Mouse (Mus musculus) inflammation-experienced regulatory T-cells, adult 6 months (primary cell): ENCODE data around the gene Pak4. TPM values are rescaled to one million over a fixed set of nuclear protein-coding genes. Genes with fewer than 3 reads are reported as not detected.
A peak's percentile ranks its signal among the peaks of the same experiment; 100 is the strongest.
"Not testable (repeated sequence)": the region's sequence is repeated elsewhere in the genome, so short reads cannot be mapped to it uniquely, and the experiment has no call there.

Source experiments
- ATAC-seq: one replicate; pipeline ENCODE4 v1.8.0; 2017
- polyA plus RNA-seq, 3 experiments: library from polyadenylated mRNA; unstranded; fragments of 100-300 nt; shearing (Covaris generic); gene quantifications; one replicate each; pipeline ENCODE4 v1.2.1; 2017

The Pak4 gene
- 1 to 10 TPM; 2.1 to 3.7 (median 2.6) TPM for polyA plus RNA-seq

DNA sequence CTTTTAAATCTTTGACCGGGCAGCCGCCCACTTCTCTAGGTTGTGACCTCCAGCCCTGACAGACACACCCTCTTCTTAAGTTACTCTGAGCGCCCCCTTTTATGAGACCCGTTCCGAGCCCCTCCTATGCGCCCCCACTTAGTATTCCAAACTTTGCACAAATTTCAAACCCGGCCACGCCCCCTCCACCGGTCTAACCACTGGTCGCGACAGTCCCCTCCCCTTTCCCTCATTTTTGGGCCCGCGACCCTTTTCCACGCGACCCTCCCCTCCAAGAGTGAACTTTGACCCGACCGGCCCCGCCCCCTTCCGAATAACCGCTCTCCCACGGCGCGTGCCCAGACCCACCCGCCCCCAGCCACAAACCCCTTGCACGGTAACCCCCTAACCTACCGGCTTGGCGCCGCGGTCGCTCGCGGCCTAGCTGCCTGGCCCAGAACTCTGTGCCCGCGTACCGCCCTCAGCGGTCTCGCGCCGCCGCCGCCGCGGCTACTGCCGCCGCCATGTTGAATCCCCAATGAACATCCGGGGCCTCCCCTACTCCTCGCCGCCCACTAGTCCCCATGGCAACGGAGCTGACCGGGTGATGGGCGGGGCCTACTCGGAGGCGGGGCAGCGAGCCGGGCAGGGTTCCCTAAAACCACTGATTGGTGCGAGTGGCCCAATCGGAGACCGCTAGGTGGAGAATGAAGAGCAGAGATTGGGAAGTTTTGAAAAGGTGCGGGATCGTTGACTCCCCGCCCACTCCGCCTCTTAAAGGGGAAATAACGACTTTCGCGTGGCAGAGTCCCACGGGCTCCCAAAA, at the start of gene Pak4, which contains the start of gene Samd4b:
Pak4 (minus strand) TSS at position 544 of the 805 bp plus-strand sequence.
Samd4b (minus strand) TSS at position 503 of the 805 bp plus-strand sequence.
- ATAC-seq, result peak; percentile 97

DNA sequence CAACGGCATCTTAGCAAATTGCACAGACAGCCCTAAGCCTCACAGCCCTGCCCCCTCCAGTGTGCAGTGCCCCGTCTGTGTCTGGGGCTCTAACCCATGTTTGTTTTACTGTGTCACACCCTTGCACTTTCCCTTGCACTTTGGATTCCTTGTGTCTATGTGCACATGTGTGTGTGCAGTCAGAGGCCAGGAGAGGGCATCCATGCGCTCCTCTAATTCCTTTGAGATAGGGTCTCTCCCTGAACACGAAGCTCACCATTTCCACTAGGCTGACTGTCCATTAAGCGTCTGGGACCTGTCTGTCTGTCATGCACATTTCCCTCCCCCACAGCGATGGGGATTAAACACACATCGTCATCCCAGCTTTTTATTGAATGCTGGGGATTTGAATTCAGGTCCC, 49.0 kb upstream of the Pak4 start:
- no peak for ATAC-seq

DNA sequence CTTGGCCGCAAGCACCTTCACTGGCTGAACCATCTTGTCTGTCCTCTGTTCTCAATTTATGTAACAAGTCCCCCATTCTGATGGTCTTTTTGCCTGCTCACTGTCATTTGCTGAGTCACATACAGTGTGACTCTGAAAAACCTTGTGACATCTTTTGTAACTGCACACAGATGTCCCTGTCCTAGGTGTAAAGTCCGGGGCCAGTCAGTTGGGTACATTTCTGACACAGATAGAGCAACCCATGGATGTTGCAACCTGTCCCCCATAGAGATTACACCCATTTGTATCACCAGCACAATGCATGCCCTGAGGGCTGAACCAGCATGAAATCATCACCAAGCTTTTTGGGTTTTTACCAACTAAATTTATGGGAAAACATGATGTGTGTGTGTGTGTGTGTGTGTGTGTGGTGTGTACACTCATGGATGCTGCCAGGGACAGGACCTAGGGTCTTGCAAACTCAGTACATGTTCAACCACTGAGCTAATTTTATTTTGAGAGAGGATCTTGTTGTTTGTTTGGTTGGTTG, 48.0 kb upstream of the Pak4 start:
- no peak for ATAC-seq

DNA sequence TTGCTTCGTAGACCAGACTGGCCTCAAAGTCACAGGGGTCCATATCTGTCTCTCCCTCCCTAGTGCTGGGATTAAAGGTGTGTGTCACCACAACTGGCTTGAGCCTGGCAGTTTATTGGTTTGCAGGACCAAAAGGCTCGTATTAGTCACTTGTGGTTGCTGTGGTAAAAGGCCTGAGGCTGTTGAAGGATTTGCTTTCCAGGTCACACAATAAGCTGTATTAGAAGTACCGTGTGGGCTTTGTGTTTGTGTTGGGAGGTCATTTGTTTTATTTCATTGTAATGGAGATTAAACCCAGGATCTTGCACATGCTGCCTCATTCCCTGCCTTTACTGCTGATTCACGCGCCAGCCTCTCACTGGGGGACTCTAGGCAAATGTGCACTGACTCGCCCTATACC, 47.4 kb upstream of the Pak4 start:
- ATAC-seq, result no peak

DNA sequence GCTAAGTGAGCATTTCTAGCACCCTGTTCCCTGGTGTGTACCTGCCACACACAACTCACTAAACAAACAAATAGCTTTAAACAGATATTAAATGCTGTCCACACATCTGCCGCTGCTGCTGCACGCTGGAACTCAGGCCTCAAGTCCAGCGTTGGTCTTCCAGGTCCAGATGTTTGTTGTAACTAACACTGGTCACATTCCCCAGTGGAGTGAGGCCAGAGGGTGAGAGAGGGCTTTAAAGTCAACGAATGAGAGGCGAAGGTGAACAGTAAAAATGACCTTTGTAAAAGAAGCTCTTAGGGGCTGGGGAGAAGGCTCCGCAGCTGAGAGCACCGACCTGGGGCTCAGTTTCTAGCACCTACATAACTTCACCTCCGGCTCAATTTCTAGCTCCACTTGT, 43.6 kb upstream of the Pak4 start:
- no peak for ATAC-seq

DNA sequence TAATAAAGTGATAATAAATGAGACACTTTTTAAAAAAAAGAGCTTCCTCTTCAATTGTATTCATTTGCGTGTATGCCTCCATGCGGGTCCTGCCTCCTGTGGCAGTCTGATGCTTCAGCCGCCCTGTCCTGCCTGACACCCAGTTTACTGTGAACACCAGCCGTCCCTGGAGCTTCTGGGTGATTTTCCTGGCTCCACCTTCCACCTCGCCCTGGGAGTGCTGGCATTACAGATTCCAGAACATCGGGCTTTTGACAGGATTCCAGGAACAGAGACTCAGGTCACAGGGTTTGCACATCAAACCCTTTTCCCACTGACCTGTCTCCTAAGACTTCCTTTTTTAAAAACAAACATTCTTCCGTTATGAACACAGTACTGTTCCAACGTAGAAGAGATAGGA, 39.5 kb upstream of the Pak4 start:
- no peak for ATAC-seq

DNA sequence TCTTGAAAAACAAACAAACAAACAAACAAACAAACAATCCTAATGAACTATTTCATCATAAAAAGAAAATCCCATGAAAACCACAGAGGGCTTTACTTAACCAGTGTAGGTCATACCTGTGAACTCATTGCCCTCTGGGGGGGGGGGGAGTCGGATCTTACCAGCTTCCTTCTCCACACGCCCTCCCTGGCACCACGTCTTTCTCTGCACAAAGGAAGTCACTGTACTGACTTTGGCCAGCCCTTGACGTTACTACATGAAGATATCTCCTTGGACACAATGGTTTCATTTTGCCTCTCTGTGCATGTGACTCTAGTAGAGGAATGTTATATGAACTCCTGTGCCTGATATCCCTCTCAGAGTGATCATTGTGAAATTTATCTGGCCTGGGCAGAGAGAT, 36.1 kb upstream of the Pak4 start:
- no peak for ATAC-seq

DNA sequence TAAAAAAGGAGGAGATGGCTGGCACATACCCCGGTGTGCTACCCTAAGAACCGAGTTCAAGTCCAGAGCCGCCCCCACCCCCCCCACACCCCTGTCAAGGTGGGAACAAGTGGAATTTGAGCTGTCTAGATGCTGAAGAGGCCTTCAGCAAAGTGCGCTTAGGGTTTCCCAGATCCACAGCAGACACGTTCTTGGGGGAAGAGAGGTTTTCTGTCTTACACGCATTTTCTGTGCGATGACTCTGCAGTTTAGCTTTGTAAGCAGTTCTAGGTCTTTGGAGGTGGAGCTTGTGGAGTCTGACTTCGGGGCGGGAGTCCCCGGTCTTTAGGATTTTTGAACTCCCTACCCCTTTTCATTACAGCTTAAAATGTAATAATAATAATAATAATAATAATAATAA, 33.1 kb upstream of the Pak4 start, which contains the start of gene Acp7:
Acp7 (minus strand) TSS at position 260 of the 400 bp plus-strand sequence.
- no peak for ATAC-seq

DNA sequence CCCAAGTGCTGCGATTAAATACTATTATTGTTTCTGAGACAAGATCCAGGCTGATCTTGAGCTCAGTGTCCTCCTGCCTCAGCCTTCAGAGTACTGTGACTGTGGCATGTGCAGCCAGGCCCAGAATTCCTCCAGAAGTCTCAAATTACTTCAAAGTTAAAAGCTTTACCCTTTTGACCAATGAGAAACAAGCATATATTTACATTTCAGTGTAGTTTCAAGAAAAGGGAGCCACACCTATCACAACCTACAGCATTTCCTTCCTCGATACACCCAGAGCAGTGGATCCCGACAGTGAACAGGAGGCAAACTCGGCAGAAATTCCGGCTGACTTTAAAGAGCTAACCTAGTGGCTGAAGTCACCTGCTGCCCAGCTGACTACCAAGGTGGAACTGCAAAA, 26.8 kb upstream of the Pak4 start:
- no peak for ATAC-seq

DNA sequence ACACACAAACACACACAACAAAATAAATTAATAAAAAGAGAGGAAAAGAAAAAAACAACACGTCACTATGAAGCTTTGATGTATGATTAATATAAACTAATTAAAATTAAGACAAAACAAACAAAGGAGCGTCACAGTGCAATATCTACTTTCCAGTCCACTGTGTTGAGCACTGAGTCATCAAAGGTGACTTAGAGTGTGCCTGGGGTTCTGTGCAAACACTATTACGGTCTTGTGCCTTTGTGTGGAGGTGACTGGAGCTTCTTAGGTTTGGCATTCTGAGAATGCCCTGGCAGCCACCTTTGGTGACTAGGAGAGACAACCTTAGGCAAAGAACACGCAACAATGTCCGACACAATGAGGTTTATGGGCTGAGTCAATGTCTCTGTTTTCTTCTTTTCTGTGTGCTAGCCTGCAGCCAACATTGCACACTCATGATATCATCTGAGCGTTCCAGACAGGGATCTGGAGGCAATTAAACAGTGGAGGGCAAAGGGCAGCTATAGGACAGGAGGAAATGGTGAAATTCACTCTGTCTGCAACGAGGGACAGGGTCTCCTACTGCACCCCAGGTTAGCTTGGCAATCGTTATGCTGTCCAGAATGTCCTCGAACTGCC, 21.2 kb upstream of the Pak4 start:
- no peak for ATAC-seq

DNA sequence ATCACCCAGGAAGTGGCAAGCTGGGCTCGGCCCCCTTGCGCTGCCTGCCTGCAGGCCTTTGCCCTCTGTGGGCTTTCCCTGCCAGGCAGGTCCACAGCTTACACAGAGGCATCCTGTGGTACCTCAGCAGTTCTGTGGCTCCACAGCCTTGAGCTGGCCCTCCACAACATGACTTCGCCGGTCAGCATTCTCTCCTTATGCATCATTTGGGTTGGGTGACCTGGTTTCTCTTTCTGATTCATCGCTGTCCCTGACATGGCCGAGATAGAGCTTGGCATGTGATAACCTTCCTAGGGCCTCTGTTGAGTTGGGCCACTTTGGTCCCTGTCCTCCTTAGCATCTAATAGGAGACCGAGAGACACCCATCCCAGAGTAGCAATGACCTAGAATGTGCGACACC, 8.0 kb upstream of the Pak4 start:
- no peak for ATAC-seq

DNA sequence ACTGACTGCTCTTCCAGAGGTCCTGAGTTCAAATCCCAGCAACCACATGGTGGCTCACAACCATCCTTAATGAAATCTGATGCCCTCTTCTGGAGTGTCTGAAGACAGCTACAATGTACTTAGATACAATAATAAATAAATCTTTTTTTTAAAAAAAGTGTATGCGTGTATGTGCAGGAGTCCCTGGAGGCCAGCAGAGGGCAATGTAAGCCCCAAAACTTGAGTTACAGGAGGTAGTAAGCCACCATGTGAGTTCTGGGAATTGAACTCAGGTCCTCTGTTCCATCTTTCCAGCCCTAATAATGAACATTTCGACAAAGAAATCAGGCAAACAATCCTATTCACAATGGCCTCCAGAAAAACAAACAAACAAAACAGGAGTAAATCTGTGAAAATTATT, 5.8 kb upstream of the Pak4 start:
- ATAC-seq, result not testable (repeated sequence)

DNA sequence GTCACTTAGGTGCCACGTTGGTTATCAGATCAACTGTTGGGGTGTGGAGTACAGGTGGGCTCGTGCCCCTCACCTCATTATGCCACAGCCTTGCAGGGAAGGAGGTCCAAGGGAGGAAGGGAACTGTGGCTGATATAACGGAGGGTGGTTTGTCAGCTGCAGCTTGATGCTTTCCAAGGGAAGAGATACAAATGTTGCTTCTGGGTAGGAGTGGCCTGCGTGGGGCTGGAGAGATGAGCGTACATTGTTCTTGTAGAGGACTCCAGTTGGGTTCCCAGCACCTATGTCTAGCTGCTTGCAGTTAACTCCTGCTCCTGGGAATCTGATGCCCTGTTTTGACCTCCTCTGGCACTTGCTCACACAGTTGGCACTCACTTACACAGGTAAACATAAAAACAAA, 5.2 kb upstream of the Pak4 start:
- ATAC-seq, result no peak

DNA sequence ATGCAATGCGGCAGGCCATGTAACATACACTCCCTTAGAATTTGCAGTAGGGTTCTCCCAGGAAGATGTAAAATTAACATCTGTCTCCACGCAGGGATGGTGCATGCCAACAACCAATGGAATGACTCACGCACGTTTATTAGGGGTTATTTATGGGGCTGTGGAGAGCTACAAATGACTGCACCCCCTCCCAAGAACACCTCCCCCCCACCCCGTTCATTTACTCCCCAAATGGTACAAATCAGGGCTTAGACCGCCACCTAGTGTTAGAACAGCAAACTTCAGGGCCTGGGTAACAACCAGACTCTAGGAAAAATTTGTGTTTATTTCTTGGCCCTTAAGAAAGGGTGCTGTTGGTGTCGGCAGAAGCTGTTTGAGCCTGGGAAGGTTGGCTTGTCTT, 3.7 kb upstream of the Pak4 start:
- ATAC-seq, result peak; percentile 21

DNA sequence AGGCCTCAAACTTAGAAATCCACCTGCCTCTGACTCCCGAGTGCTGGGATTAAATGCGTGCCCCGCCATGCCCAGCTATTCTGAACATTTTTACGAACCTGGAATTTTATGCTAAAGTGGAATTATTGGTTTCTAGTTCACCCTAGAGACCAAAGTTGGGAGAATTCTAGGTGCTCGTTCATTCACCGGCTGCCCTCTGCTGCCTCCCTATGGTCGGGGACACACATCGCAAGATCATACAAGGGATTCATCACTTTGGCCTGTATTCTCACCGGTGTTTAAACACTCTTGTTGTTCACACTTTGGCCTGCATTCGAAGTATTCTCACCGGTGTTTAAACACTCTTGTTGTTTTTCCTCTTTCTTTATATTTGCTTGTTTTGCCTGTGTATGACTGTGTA, 3.0 kb upstream of the Pak4 start:
- peak; percentile 35 for ATAC-seq

DNA sequence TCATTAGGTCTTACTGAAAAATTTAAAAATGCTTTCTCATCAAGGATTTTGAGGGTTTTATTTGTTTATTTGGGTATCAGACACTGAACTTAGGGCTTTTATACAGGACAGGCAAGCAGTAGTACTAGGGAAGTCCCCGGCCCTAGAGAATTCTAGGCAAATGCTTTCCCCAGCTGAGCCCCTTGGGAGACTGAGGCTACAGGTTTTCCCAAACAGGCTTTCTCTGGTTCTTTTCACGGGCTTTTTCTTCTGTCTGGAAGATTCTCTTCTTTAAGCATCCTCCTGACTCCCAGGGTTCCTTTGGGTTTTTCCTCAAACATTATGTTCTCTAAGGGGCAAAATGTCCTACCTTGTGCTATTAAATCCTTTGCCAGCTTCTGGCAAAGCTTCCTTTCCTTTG, 966 bp upstream of the Pak4 start:
- ATAC-seq, result no peak

DNA sequence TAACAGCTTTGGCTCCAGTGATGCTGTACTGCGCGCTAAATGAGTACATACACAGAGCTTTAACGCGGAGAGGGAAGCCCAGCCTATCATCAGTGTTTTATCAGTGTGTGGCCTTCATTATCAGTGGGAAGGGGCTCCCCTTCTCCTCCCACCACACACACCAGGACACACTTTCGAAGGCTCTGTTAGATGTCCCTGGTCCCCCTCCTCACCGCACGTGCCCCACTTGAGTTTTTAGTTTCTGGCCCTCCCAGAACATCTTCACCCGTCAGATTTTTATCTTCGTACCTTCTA, 761 bp downstream of the Pak4 start:
- no peak for ATAC-seq

DNA sequence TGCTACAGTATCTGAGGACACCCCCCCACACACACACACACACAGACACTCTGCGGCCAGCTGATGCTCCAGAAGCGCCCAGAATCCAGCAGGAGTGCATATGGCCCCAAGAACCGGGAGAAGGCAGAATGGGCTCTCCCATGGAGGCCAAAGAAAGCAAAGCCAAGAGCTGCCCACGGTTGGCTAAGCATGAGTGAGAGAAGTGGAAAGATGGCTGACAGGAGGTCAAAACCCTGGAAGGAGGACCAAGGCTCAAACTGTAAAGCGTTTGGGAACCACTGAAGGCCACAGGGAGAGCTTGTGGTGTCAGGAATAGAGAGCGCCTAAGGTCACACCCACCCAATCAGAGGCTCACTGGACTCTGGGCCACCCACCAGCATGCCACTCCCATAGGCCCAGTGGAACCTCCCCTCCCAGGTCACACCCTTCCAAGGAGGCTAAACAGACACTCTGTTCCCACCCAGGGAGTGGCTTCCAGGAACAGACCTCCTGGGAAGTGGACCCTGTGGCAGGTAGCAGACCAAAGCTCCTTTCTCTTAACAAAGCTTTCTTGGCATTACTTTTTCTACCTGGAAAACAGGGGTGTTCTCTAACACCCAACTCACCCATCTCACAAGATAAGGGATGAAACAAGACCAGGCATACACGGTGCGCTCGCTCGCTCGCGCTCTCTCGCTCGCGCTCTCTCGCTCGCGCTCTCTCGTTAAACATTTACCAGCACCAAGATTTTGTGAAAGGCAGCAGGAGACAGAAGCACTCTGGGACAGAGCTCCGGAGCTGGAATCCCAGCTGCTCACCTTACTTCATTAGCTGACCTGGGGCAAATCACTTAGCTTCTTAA, 1.3 kb downstream of the Pak4 start:
- no peak for ATAC-seq

DNA sequence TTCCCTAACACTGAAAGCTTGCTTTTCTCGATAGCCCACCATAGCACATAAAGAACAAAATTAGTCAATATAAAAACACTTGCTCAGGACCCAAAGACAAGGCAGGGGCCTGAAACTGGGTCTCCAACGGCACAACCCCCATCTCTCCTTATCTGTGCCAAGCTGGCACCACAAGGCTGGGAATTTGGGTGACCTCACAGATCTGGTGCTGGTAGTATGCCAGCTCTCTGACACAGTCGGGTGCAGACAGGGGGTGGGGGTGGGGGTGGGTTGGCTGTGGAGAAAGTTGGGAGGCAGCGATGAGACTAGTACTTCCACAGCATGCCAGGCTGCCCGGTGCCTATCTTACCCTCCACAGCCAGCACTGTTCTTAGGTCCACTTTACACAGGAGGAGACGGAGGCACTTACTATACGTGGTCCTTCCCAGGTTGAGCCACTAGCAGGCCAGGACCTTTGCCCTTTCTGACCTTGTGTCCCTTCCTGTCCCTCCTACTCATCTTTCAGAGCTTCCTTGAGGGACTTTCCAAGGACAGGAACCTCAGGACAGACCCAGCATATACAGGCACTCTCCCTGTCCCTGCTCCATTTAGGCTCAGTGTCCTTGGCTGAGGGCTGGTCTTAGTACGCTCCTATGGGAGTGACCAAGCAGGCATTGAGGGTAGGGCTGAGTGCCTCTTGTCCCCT, 2.1 kb downstream of the Pak4 start:
- no peak for ATAC-seq

DNA sequence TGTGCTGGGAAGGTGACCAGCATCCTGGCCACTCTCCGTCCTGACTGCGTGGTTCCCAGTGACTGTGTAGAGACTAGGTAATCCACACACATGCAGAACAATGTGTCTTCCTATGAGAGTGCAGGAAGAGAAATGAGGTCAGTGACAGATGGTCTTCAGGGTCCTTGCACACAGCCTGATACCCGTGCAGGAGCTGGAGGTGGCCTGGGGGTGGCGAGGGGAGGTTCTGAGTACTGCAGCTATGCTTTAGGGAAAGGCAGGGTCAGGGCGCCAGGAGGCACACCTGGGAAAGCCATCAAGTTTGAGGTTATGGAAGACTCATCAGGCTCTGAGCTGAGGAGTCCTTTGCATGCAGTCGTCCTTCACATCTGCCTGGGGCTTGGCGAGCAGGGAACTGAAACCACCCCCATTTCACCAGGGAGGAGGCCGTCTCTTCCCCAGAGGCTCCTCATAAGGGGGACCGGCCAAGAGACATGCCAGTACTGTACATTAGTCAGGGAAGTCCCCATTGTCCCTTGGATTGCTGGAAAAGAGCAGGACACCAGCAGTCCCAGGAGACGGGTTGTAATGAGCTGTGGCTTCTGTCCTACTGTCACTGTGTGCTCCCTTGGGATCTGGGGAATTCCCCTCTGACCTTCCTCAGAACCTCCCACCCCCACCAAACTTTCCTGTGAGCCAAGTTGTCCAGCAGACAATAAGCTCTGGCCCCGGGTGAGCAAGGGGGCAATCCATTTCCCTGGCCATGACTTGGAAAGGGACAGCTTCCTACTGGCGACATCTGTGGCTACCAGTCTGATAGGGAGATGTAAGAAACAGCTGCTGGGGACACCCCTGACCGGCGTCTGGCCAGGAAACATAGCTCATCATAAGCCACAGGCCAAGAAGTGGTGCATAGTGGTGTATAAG, 4.5 kb downstream of the Pak4 start:
- no peak for ATAC-seq

DNA sequence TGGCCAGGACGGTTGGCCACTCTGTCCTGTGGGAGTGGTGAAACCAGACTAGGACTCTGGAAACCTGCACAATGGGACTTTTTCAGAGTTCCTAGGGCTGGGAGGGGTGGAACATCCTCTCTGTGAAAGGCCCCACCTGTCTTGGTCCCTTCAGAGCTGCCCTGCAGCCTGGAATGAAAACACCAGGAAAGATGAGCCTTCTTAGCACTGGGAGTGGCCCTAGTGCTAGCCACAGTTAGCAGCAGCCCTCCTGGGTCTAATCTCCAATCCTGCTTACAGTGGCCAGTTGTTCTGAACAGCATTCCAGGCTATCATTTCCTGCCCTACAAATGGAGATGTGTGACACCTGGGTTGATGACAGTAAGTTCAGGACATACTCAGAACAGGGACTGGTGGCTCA, 6.1 kb downstream of the Pak4 start:
- ATAC-seq, result no peak

DNA sequence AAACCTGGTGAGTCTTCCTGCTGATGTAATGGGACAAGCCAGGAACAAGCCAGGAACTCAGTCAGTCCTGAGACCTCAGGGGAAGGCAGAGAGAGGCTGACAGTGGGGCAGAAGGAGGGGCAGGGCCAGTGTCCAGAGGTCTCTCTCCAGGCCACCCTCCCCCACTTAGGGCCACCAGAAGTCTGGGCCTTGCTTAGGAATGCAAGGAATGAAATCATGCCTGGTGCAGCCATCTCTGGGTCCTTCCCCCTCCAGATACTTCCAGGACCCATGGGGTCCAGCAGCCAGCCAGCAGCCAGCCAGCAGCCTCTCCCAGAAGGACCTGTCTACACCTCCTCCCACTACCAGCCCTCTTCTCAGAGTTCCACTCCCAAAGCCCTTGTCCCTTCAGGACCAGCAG, 10.3 kb downstream of the Pak4 start:
- ATAC-seq, result no peak
